Mouse (Mus musculus) small intestine, adult 2 months (tissue): ENCODE measurements at regions not wholly inside any gene's neighbourhood (a gene's known extent, or its start where the extent isn't known, plus 50 kb on each side); places are given as distances from the start of the nearest gene placed in this dataset.

Source experiments
- CTCF ChIP-seq: fragments of 200-500 bp; IDR thresholded peaks from 2 replicates; pipeline ENCODE4 v1.5.1; 2012; ENCODE audit warnings: low read depth, mild to moderate bottlenecking, control low read depth, inconsistent platforms, low read length, moderate library complexity, mixed read lengths; ENCODE audit not compliant: insufficient replicate concordance, insufficient read length; ENCODE audit errors: extremely low read depth
- POLR2A ChIP-seq: fragments of 200-500 bp; IDR thresholded peaks from 2 replicates; pipeline ENCODE4 v1.6.1; 2012; ENCODE audit warnings: low read depth, mild to moderate bottlenecking, control low read depth, inconsistent platforms, low read length, moderate library complexity

GRCm38 (mm10) chr16:12768161-12768895 is 341.2 kb upstream of the Ercc4 start:
- no peak for TF ChIP-seq CTCF
- no peak for TF ChIP-seq POLR2A
